Mouse (Mus musculus) lung, adult 2 months (tissue): Measurements from ENCODE around the gene Rock2. TPM values are rescaled to one million over a fixed set of nuclear protein-coding genes. Genes with fewer than 3 reads are reported as not detected.

Experiments used
- DNase-seq: peaks from one replicate; pipeline ENCODE4 v3.0.0; 2022
- H3K4me1 ChIP-seq: fragments of 200-500 bp; 2 replicates; pipeline ENCODE4 v1.6.1; 2011; ENCODE audit warnings: low read length; ENCODE audit not compliant: control insufficient read depth, insufficient read depth
- H3K4me3 ChIP-seq: fragments of 200-500 bp; replicated peaks from 2 replicates; pipeline ENCODE3; 2011; ENCODE audit warnings: low read depth, mild to moderate bottlenecking, control low read depth, low read length; ENCODE audit errors: extremely low read depth
- CTCF ChIP-seq: fragments of 200-500 bp; IDR thresholded peaks from 2 replicates; pipeline ENCODE4 v1.5.1; 2011; ENCODE audit warnings: mild to moderate bottlenecking, low read length, control low read depth; ENCODE audit not compliant: insufficient read depth
- POLR2A ChIP-seq: fragments of 200-500 bp; IDR thresholded peaks from 2 replicates; pipeline ENCODE4 v1.6.1; 2011; ENCODE audit warnings: low read depth, mild to moderate bottlenecking, control low read depth, low read length, borderline replicate concordance; ENCODE audit errors: extremely low read depth
- WGBS: fragments of 180-500 bp; shearing (Covaris S2); methylation state at CpG from one replicate; pipeline ENCODE4 v1.1.7; 2018; 5-methylcytosine and 5-hydroxymethylcytosine counted together
- polyA plus RNA-seq: library from polyadenylated mRNA; depleted of rRNA; stranded (reverse); fragments of >200 nt; gene quantifications from 2 replicates; pipeline ENCODE4 v1.2.3, GENCODE M21; 2012

Rock2 gene
- polyA plus RNA-seq, 1 experiment: 11.4 TPM

DNA sequence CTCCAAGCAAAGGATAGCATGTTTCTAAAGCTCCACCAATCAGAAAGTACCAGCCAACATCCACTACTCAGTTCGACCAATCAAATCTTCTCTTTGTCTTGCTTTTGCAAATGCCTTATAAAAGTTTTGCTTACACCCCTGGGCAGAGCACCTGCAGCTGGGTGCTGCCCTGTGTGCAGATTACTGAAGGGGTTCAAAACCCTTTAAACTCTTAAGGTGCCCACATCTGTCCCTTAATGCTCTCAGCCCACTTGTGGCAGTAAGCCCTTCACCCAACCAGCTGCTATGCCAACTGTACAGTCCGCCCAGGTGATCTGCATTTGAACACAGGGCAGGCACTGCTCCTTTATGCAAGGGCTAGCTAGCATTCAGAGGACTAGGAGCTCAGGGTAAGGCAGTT is 34.9 kb upstream of the Rock2 start:
- no peak for TF ChIP-seq POLR2A
- TF ChIP-seq CTCF: no peak
- WGBS: 92% methylated on average over 2 of the region's 2 CpGs
- no peak overlapping the region for H3K4me3 ChIP-seq
- no peak for DNase-seq
- peaks cover 3% of the 10 kb centered on the region; the same call in 1 of the 2 replicates for H3K4me1 ChIP-seq

DNA sequence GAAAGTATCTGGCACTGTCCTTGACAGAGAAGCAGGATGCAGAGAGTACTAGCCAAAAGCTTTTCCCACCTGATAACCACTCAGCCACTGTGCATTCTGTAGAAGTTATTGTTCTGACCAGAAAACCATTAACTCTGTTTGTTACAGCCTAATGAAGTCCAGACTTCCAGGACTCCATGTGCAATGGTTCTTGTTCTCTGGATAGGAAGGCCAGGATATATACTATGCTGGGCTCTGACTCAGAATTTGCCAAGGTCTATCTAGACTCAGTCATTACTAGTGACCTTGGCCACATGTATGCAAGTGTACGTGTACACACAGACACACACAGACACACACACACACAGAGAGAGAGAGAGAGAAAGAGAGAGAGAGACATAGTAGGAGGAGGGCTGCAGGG is 34.2 kb upstream of the Rock2 start:
- no peak for DNase-seq
- no peak for TF ChIP-seq CTCF
- no peak for TF ChIP-seq POLR2A
- WGBS: 81% methylated on average over 1 of the region's 1 CpGs

DNA sequence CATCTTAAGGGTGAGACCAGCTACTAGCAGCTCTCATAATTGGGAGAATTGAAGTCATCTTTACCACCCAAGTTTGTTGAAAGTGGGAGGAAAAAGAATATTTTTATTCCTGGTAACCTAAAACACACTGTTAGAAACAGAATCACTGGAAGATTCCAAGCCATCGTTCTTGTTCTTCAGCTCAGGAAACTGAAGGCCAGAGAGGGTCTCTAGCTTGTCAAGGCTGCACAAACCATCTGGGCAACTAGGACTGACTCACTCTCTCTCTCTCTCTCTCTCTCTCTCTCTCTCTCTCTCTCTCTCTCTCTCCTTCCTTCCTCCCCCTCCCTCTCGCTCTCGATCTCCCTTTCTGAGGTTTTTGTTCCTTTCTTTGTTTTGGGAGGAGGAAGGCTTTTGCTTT is 33.7 kb upstream of the Rock2 start:
- peaks cover 3% of the 10 kb centered on the region for H3K4me1 ChIP-seq
- H3K4me3 ChIP-seq: no peak overlapping the region
- no peak for DNase-seq
- no peak for TF ChIP-seq POLR2A
- TF ChIP-seq CTCF: no peak
- 47% methylated on average over 3 of the region's 3 CpGs for WGBS

More for the DNA sequence above, 34.2 kb upstream of the Rock2 start:
- H3K4me1 ChIP-seq: peaks cover 3% of the 10 kb centered on the region
- no peak overlapping the region for H3K4me3 ChIP-seq

- Histone ChIP-seq H3K4me3 (no peak overlapping the region), H3K4me1 (peaks cover 7% of the 10 kb centered on the region)
- TF ChIP-seq CTCF: no peak
- no peak for TF ChIP-seq POLR2A
- no peak for DNase-seq
- WGBS: 57% methylated on average over 4 of the region's 4 CpGs
Observed at GRCm38 (mm10) chr12:16864477-16864876, 30.2 kb upstream of the Rock2 start.

- no peak for TF ChIP-seq POLR2A
- no peak for TF ChIP-seq CTCF
- DNase-seq: no peak
- 25% methylated on average over 3 of the region's 3 CpGs for WGBS
Observed at GRCm38 (mm10) chr12:16865871-16866270, 28.8 kb upstream of the Rock2 start.

GRCm38 (mm10) chr12:16866460-16866859 is 28.2 kb upstream of the Rock2 start:
- TF ChIP-seq CTCF (no peak), POLR2A (no peak)
- Histone ChIP-seq H3K4me3 (no peak overlapping the region), H3K4me1 (peaks cover 20% of the 10 kb centered on the region)
- no peak for DNase-seq
- 21% methylated on average over 3 of the region's 3 CpGs for WGBS

More at GRCm38 (mm10) chr12:16865871-16866270, 28.8 kb upstream of the Rock2 start:
- Histone ChIP-seq H3K4me1 (peaks cover 17% of the 10 kb centered on the region), H3K4me3 (no peak overlapping the region)

GRCm38 (mm10) chr12:16867306-16867705 is 27.4 kb upstream of the Rock2 start:
- Histone ChIP-seq H3K4me3 (no peak overlapping the region), H3K4me1 (peaks cover 20% of the 10 kb centered on the region)
- WGBS: 74% methylated on average over 7 of the region's 7 CpGs
- DNase-seq: no peak
- TF ChIP-seq CTCF: no peak
- TF ChIP-seq POLR2A: no peak

- WGBS: 82% methylated on average over 6 of the region's 6 CpGs
- DNase-seq: no peak
- no peak overlapping the region for H3K4me3 ChIP-seq
- peaks cover 24% of the 10 kb centered on the region for H3K4me1 ChIP-seq
- TF ChIP-seq POLR2A (no peak), CTCF (no peak)
Observed at GRCm38 (mm10) chr12:16868618-16869017, 26.1 kb upstream of the Rock2 start.

GRCm38 (mm10) chr12:16869091-16869778 is 25.5 kb upstream of the Rock2 start:
- 66% methylated on average over 8 of the region's 8 CpGs for WGBS
- no peak for DNase-seq
- TF ChIP-seq POLR2A (no peak), CTCF (no peak)
- Histone ChIP-seq H3K4me3 (no peak overlapping the region), H3K4me1 (peaks cover 30% of the 10 kb centered on the region)

DNA sequence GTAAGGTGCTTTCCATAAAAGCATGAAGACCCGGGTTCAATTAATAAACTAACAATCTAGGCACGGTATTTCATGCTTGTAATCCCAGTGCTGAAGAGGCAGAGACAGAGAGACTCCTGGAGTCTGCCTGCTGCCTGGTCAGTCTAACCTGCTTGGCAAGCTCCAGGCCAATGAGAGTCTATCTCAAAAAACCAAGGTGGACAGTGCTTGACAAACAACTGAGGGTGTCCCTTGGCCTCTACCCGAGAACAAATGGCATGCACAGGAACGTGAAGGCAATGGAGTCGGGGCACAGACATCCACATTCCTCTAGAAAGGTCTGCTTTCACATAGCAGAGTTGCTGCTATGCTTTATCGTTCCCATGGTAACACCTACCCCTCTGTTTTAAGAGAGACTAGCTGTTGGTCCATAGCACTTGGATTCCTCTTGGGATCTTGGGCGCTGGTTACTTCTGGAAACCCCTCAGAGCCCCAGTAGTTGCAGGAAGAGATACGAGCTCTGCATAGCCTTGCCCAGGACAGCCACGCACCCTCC is 24.8 kb upstream of the Rock2 start:
- H3K4me1 ChIP-seq: peaks cover 35% of the 10 kb centered on the region
- whole genome bisulfite sequencing: 23% methylated on average over 9 of the region's 9 CpGs
- H3K4me3 ChIP-seq: no peak overlapping the region
- TF ChIP-seq CTCF (no peak), POLR2A (no peak)
- no peak for DNase-seq
